Mouse (Mus musculus) thymus, postnatal 14 days (tissue): ENCODE measurements around the gene Ifi44.
A peak's percentile ranks its signal among the peaks of the same experiment; 100 is the strongest.

Experiments used
- DNase-seq: peaks from one replicate; pipeline ENCODE4 v3.0.0; 2021

The Ifi44 gene

GRCm38 (mm10) chr3:151749737-151750136, at the start of gene Ifi44:
TSS of gene Ifi44 (minus strand) at chr3:151749960.
- DNase-seq: no peak

DNA sequence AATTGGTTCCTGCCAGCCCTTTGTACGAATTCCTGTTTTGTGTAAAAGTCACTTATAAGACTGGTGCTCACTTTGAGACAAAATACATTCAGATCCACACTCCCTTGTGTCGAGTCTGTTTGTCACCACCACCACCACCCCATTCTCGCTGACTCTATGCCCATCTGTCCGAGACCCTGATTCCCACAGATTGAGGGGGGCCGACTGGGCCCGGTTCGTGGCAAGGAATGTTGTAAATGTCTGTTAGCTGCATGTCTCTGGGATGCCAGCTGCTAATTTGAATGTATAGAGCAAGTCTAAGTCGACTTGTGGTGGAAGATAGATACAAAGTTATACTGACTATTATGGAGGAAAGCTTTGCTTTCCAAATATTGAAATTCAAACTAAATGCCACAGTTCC, 38.9 kb upstream of the Ifi44 start:
- DNase-seq: no peak

GRCm38 (mm10) chr3:151775089-151775488, 25.3 kb upstream of the Ifi44 start:
- no peak for DNase-seq

DNA sequence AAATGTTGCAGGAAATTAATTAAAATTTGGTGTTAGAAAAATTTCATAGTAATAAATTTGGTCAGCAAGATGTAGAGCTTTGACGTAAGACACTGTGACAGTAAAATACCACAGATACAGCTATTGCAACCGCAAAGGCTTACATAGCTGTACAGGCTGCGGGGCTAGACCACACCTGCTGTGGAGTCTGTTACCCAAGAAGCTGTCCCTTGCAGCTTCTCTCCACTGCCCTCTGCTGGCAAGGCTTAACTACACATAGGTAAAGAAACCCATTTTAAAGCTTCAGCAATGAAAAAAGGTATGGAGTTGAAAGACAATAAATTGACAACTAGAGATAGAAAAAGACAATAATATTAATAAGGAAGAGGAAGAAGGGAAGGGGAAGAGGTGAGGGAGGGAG, 21.3 kb upstream of the Ifi44 start:
- DNase-seq: peak; percentile 34

- no peak for DNase-seq
Measured at GRCm38 (mm10) chr3:151748514-151748913, 1.2 kb downstream of the Ifi44 start.

- DNase-seq: no peak
Measured at GRCm38 (mm10) chr3:151746058-151746457, 3.7 kb downstream of the Ifi44 start.

DNA sequence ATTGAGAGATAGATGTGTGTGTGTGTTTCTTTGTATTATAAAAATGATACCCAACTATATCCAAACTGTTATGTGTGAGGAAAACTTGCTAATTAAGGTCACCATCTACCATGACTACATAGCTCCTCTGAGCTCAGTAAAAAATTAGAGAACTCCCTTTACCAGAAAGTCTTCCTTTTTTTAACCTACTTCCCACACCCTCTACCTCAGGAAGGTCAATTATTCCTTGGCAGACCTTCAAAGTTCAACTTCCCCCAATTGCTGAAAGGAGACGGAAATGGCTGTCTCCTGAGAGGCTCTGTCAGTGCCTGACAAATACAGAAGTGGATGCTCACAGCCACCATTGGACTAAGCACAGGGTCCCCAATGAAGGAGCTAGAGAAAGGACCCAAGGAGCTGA, 7.5 kb downstream of the Ifi44 start:
- DNase-seq: no peak

- DNase-seq: no peak
Measured at GRCm38 (mm10) chr3:151716246-151716645, 33.5 kb downstream of the Ifi44 start.

DNA sequence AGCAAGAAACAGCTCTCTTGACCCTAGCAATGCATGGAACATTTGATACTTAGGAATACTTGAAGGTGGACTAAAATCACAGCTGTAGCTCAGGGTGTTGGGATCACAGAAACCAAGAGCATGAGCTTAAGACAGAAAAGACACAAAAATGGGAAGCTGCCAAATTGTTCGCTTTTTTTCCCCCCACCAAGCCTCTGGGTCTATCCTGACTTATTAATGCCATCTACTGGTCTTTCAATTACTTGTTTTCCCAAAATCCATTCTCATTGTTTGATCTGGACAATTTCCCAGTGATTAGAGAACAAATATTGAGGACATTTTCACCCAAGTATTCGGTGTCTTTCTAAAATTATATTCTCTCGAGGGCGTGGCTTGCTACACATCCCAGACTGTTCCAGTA, 42.4 kb downstream of the Ifi44 start:
- no peak for DNase-seq
